Mouse (Mus musculus) neutrophil, adult 5-6 weeks (primary cell): Measurements from ENCODE around the gene Calm5. TPM values are rescaled to one million over a fixed set of nuclear protein-coding genes. Genes with fewer than 3 reads are reported as not detected.
"Not testable (repeated sequence)": the region's sequence is repeated elsewhere in the genome, so short reads cannot be mapped to it uniquely, and the experiment has no call there.

Experiments used
- ATAC-seq: fragments of 151-379, 151-347 bp; 2 replicates; pipeline ENCODE4 v1.8.0; 2017; ENCODE audit warnings: mild to moderate bottlenecking, moderate TSS enrichment; ENCODE audit not compliant: insufficient number of reproducible peaks, poor library complexity, low FRiP score, severe bottlenecking; ENCODE audit errors: extremely low read depth
- total RNA-seq: library from RNA; stranded (forward); fragments of 200-1000 nt; gene quantifications from 2 replicates; pipeline ENCODE4 v1.2.3, GENCODE M21; 2017

Calm5 gene
- total RNA-seq = not detected in 2 replicates

- peak; percentile 59 for ATAC-seq
Observed at GRCm38 (mm10) chr13:3853648-3854333, at the start of gene Calm5. TSS of gene Calm5 (plus strand) at chr13:3854173.

GRCm38 (mm10) chr13:3804186-3804585, 49.8 kb upstream of the Calm5 start, which contains the start of gene Calml3:
TSS of gene Calml3 (minus strand) at chr13:3804316.
- no peak for ATAC-seq

DNA sequence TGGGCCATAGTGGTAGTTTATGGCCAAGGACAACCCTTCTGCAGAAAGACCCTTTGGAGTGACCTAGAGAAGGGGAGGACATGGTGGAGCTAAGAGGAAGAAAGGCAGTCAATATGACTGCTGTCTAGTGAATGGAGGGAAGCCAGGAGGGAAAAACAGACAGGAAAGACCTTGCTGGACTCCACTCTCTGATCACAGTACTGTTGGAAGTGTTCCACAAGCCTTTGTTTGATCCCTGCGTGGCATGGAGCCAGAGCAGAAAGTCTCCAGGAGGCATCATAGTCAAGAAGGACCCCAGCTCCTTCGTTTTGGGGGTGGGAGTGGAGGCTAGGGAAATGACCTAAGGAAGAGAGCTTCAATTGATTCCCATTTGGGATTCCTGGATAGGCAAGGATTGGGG, 48.8 kb upstream of the Calm5 start:
- ATAC-seq = no peak

DNA sequence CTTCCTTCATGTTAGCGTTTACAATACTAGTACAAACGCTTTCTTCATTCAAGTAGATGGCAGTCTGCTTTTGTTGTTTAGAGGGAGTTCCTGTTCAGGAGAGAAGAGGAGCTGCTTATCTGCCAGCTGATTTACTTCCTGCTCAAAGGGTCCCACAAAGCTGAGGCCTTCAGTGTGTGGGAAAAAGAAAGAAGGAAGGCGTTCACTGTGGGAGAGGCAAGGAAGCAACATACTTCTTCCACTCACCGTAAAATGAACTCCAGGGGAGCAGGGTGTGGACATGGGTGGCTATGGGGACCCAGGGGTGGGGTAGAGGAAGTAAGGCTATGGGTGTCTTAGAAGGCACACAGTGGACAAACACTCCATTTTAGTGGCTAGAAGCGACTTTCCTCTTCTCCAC, 48.3 kb upstream of the Calm5 start:
- ATAC-seq = no peak

- ATAC-seq = no peak
Observed at GRCm38 (mm10) chr13:3807131-3807827, 46.7 kb upstream of the Calm5 start.

DNA sequence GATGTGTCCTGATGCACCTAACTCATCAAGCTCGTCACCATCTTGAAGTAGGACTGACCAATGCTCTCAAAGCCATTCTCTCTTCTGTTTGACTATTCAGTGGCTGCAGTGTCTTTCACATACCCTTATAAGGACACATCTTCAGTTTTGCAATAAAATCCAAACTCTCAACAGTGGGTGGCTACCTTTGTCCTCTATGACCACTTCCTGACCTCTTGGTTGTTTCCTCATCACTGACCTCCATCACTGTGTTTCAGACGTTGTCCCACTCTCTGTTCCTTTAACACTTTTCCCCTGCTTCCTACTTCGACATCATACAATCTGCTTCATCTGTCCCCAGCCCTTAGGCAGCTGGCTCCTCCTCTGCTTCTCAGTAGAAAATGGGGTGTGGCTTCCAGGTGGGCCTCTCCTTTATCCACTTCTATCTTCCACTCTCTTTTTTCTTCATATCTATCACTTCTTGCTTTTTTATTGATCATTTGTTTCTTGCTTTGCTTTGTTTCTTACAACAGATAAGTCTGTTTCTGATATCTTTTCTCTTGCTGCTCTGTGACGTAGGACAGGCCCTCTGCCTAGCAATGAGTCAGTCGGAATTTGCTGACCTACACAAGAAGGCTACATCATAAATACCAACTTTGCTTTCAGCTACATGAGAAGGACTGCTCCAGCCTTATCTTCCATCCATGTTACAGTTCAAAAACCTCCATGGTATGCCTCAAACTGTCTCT, 35.8 kb upstream of the Calm5 start:
- ATAC-seq = no peak

DNA sequence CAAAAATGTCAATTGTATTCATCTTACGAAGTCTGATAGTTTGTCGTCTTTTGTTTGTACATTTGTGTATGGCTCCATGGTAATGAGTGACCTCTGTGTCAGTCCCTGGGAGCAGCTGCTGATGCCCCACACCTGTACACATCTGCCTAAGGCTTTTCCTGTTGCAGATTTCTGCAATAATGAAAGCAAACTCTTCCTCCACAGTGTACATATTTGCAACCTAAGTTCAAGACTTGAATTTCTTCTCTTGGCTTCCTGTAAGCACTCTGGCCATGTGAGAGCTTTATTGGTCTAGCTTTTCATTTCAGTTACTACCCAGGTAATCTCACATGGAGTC, 35.3 kb upstream of the Calm5 start:
- ATAC-seq = no peak

- ATAC-seq = no peak
Observed at GRCm38 (mm10) chr13:3822105-3822504, 31.9 kb upstream of the Calm5 start.

GRCm38 (mm10) chr13:3825726-3826125, 28.2 kb upstream of the Calm5 start:
- no peak for ATAC-seq

GRCm38 (mm10) chr13:3831546-3831945, 22.4 kb upstream of the Calm5 start:
- no peak for ATAC-seq

GRCm38 (mm10) chr13:3831994-3832393, 22.0 kb upstream of the Calm5 start:
- ATAC-seq = no peak

DNA sequence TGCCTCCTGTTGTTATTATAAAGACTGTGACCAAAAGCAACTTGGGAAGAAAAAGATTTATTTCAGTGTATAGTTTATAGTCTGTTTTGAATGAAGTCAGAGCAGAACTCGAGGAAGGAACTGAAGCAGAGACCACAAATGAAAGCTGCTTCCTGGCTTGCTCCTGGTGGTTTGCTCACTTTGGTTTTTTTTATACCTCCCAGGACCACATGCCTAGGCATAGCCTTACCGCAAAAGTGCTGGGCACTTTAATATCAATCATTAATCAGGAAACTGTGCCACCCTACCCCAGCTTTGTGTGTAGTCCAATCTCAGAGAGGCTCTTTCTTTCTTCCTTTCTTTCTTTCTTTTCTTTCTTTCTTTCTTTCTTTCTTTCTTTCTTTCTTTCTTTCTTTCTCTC, 21.5 kb upstream of the Calm5 start:
- no peak for ATAC-seq

DNA sequence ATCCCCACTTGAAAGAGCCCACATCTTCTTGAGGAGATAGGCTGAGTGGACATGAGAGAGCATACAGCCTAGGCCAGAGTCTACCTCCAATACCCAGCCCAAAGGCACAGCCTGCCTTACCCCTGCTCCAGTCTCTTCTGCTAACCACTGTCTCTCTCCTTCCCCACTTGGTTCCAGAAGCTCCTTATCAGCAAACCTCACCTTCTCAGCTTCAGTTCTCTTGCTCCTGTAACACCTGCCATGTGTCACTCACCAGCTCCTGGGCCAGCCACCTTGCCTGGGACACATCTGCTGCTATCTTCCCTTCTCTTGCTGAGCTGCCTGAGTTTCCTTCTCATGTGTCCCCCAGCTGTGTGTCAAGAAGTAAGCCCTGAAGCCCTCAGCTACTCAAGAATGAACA, 20.3 kb upstream of the Calm5 start:
- not testable (repeated sequence) for ATAC-seq

DNA sequence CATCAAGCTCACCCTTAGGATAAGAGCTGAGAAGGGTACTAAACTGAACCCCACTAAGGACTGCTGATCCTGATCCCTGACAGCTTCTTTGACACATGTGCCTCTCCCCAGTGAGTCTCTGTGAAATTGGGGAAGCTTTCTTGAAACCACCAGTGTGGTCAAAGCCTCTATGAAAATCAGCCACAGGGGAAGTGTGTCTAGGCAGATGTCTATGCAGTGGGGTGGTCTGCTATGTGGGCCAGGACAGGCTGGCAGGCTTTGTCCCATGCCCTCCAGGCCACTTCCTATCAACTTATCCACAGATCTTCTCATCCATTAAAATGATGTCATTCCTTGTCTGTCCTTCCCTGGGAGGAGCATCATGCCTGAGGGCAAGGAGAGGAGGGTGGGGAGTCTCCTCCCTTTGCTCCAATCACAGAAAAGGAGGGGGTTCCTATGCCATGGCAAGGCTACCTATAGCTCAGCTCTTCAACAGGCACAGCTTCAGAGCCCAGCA, 16.6 kb upstream of the Calm5 start, which contains the start of gene Calm4:
Gene Calm4, plus strand, starts transcription at position 446 of the 496 bp plus-strand sequence.
- ATAC-seq = peak; percentile 20; the same call in 1 of the 2 replicates

- not testable (repeated sequence) for ATAC-seq
Observed at GRCm38 (mm10) chr13:3840662-3841061, 13.3 kb upstream of the Calm5 start.

DNA sequence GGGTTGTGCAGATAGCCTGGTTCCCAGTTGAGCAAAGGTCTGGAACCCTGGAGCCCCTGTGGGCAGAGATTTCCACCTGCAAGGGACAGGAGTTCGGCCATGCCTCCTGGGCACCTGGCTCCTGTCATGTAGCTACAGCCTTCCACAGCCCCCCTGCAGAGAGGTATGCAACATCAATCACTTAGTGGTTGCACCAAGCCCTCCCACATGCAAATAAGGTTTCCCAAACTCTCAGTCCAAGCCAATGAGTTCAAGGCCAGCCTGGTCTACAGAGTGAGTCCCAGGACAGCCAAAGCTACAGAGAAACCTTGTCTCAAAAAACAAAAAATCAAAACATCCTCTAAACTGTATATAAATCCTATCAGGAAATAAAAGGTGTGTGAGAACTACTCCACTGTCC, 3.6 kb upstream of the Calm5 start:
- ATAC-seq = no peak

DNA sequence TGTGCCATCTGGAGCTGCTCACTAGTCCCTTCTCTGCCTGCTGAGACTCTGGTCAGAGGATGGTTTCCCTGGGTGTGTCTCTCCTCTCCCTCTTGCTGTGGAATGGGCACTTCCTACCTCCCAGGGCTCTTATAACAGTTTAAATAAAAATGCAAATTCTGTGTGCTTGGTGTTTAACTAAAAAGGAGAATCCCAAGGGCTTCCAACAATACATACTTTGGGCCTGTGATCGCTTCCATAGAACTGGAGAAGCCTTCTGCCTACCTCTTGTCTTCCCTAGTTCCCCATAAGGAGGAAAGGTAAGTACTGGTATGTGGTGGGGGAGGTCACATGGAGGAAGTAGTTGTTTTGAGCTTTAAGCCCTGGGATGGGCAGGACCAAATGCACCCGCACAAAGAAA, 883 bp downstream of the Calm5 start:
- ATAC-seq = no peak

- ATAC-seq = no peak
Observed at GRCm38 (mm10) chr13:3856252-3856651, 2.3 kb downstream of the Calm5 start.

- ATAC-seq = no peak
Observed at GRCm38 (mm10) chr13:3861251-3861650, 7.3 kb downstream of the Calm5 start.

DNA sequence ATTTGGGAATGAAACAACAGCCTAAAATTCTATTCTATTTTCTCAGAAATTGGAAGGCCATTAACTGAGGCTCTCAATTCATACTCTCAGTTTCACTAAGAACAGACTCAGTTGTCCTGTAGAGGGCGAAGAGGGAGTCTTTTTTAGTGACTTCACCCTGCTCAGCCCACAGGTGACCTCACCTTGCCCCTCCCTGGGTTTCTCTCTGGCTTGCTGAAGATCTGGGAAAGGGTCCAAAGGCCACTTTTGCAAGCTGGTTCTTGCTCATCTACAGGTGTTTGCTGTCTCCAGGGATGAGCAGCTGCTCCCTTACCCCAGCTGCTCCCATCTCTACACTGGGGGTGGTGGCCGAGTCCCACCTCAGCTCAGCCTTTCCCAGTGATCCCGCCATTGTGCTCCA, 8.4 kb downstream of the Calm5 start:
- ATAC-seq = no peak
